Mouse (Mus musculus) brown adipose tissue, adult 24 weeks (tissue): Measurements from ENCODE around the gene Itga2. TPM values are rescaled to one million over a fixed set of nuclear protein-coding genes. Genes with fewer than 3 reads are reported as not detected.

ENCODE experiments used
- H3K27ac ChIP-seq: fragments of 200-500 bp; replicated peaks from 2 replicates; pipeline ENCODE4 v1.5.1; 2012; ENCODE audit warnings: low read depth, mild to moderate bottlenecking, low read length
- H3K4me1 ChIP-seq: fragments of 200-500 bp; 2 replicates; pipeline ENCODE4 v1.6.1; 2012; ENCODE audit warnings: low read length, mixed read lengths; ENCODE audit not compliant: control insufficient read depth, insufficient read depth, insufficient read length
- H3K4me3 ChIP-seq: fragments of 200-500 bp; 2 replicates; pipeline ENCODE4 v1.5.1; 2012; ENCODE audit warnings: low read depth, mild to moderate bottlenecking, low read length, moderate library complexity; ENCODE audit not compliant: insufficient read depth
- polyA plus RNA-seq: library from polyadenylated mRNA; stranded (reverse); fragments of >200 nt; gene quantifications from 2 replicates; pipeline ENCODE4 v1.2.4, GENCODE M21; 2012; ENCODE audit not compliant: missing spikeins, insufficient read depth, insufficient read length

The Itga2 gene
- polyA plus RNA-seq, 1 experiment: 0.20 TPM

DNA sequence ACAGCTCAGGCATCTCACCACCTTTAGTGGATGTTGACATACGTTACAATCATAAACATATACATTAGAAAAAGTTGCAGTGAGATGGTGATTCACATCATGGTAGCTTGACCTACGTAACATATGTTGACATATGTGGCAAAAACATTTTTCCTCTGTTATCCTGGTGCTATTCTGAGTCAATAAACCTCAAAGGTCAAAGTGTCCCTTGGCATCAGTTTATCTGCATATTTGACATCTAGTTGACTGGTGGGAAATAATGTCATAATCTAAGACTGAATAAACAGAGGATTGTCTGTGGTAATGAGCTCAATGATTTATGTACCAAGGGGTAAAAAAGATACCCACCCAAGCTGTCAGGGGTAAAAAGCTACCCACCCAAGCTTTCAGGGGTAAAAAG is 78.7 kb downstream of the Itga2 start:
- no peak overlapping the region for H3K4me3 ChIP-seq
- H3K4me1 ChIP-seq: no peaks in the 10 kb centered on the region
- no peak overlapping the region for H3K27ac ChIP-seq

DNA sequence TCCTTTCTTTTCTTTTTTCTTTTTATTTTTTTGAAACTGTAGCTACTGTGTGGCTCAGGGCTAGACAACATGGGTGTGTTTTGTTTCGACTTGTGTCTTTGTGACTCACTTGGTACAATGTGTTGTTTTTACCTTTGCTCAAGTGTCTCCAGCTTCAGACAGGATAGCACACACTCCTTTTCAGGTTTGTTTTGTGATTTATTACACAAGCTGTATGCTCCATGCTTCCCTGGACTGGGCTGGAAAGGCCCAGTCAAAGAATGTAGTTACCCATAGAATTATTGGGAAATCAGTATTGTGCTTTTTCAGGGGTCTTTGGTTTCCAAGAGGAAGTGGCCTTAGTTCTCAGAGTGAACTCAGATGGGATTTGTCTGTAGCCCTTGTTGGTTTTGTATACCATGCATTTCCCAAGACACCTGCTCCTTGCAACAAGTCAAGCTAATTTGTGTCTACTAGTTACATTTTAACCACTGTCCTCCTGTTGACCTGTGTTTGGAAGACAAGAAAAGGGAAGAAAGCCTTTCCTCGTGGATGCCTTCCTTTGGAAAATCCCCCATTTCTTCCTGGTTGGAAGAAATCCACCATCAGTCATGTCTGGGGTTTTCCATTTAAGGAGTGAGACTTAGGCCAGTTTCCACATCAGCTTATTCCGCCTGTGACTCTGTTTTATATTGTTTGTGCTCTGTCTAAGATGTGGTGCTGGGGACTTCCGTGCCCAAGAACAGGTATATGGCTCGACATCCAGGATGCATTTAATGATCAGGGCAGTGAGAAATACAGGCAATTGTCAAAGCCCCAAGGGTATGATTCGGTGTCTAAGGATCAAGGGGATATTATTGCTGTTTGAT is 79.4 kb downstream of the Itga2 start:
- H3K4me1 ChIP-seq: no peaks in the 10 kb centered on the region
- no peak overlapping the region for H3K27ac ChIP-seq
- H3K4me3 ChIP-seq: no peak overlapping the region

DNA sequence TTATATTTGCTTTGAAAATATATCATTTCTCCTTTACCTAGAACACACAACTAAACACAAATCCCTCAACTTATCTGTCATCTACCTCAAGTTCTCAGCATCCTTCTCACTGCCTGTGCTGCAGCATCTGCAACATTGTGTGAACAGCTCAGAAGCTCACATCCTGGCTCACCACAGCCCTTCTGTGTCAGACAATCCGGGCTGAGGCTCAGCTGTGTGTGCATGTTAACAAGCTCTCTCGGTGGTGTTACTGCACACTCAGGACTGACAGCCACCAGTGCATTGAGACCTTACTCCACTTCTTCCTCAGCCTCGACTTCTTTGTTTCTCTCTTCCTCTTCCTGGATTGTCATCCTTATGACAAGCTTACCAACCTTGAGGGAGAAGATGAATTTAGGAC is 83.0 kb downstream of the Itga2 start:
- H3K27ac ChIP-seq: no peak overlapping the region
- no peaks in the 10 kb centered on the region; the same call in 1 of the 2 replicates for H3K4me1 ChIP-seq
- no peak overlapping the region for H3K4me3 ChIP-seq

DNA sequence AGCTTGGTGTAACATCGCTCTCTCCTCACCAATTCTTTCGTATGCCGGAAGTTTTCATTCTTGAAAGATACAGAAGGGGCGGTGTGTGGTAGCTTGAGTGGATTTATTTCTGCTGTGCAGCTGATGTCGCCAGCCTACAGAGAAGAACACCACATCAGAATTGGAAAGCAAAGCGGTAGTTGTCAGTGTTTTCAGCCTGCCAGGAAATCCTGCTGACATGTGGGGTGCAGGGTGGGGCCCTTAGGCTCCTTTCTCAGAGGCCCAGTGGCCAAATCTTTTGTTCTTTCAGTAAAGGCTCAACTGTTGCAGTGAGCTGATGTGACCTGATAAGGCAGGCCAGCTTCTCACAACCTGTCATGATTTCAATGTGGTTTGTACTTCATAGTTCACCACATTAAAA is 86.1 kb downstream of the Itga2 start:
- Histone ChIP-seq H3K4me1 (no peaks in the 10 kb centered on the region; the same call in 1 of the 2 replicates), H3K4me3 (no peak overlapping the region), H3K27ac (no peak overlapping the region)

DNA sequence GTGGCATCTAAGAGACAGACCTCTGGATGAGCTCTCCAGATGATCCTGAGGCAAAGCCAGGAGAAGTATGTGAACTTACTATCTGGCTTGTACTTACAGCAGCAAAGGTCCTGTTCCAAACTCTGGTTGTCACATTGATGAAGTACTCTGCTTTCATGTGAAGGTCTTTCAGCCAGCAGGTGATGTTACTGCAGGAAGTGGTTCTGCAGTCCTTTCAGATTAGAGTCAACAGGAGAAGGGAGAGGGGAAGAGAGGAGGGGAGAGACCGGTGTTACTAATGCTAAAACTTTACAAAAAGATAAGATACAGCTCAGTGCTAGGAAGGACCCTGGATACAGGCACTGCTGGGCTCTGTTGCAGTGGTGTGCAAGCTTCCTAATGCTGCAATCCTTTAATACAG is 88.6 kb downstream of the Itga2 start:
- Histone ChIP-seq H3K27ac (no peak overlapping the region), H3K4me1 (no peaks in the 10 kb centered on the region; the same call in 1 of the 2 replicates), H3K4me3 (no peak overlapping the region)

DNA sequence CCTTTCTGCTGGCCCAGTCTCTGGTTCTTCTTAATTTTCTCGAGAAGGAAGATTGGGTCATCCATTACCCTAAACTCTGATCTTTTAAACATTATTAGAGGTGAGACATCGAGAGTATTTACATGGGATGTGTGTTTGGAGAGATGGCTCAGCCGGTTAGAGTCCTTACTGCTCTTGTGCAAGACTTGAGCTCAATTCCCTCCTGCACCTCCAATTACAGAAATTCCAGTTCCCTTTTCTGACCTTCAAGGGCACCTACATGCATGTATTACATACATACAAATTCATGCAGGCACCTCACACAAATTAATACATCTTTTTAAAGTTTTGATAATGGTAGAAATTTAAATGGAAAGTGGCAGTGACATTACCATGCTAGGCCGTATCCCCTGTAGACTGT is 91.4 kb downstream of the Itga2 start:
- no peaks in the 10 kb centered on the region for H3K4me1 ChIP-seq
- no peak overlapping the region for H3K4me3 ChIP-seq
- H3K27ac ChIP-seq: no peak overlapping the region

DNA sequence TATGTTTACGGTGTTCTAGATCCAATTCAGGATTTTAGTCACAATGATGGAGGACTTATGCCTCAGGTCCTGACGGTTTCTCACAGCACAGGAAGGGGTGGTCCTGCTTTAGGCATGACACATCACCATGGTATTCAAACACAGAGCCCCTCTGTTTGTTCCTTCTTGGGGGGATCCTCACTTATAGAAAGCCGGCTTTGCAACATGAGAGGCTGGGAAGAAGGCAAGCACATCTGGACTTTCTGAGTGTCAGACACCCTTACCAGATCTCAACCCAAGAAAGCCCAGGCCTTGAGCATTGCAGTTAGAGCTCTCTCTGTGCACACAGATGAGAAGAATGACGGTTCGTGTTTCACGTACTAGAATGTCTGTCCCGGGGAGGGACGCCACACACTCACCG is 92.8 kb downstream of the Itga2 start:
- Histone ChIP-seq H3K27ac (no peak overlapping the region), H3K4me3 (no peak overlapping the region), H3K4me1 (0 out of 2 replicates have a peak, but pooled peaks cover 2% of the 10 kb centered on the region)

DNA sequence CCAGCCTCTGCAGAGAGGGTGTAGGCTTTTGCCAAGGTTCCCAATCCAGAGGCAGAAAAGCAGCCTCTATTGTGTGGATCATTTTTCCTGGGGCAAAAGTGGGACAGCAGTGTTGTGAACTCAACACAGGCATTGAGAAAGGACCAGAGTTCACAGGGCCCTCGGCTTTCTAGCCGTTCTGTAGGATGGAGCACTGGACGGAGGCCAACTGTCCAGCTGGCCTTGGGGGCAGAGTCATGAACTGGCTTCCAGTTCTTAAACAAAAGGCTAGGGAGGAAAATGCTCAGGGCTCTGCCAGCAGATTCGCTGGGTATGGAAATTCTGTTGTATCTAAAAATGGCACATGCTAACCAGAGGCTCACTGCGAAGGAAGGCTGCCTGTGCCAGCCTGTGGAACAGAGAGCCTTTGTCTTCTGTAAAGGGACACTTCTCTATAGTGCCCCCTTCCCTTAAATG is 93.3 kb downstream of the Itga2 start:
- H3K27ac ChIP-seq: no peak overlapping the region
- H3K4me3 ChIP-seq: no peak overlapping the region
- 0 out of 2 replicates have a peak, but pooled peaks cover 2% of the 10 kb centered on the region for H3K4me1 ChIP-seq

DNA sequence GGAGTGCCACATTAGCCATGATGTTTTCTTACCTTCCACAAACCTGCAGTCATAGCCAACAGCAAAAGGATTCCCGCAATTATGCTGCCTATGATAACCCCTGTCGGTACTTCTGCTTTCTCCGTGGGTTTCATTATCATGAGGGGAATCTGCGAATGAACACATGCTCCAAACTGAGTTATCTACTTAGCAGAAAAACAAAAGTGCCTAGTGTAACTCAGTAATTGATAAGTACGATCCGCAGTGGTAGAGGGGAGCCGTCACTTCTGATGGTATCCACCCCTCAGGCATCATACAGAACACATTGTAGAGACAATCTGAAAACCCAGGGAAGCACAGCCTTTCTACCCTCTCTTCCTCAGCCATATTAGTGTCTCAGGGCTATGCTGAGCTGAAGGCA is 94.8 kb downstream of the Itga2 start:
- H3K27ac ChIP-seq: no peak overlapping the region
- H3K4me1 ChIP-seq: 0 out of 2 replicates have a peak, but pooled peaks cover 2% of the 10 kb centered on the region
- no peak overlapping the region for H3K4me3 ChIP-seq

DNA sequence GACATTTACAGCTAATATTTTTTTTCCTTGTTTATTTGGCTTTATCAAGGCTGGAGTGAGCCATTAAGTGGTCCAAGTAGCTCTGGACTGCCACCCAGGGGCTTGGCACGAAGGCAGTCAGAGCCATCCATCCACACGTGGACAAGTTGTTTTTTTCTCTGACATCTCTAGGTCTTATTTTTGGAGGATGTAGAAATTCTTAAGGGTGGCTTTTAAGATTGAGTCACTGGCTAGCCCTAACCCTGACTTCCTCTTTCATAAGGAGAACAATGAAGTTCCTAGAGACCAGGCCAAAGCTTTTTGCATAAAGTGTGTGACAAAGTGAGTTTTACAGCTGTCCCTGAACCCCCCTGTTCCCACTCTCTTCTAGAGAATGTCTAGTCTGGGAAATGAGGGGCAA is 97.3 kb downstream of the Itga2 start:
- Histone ChIP-seq H3K27ac (peak overlapping the region; percentile 39), H3K4me1 (0 out of 2 replicates have a peak, but pooled peaks cover 2% of the 10 kb centered on the region), H3K4me3 (no peak overlapping the region)

DNA sequence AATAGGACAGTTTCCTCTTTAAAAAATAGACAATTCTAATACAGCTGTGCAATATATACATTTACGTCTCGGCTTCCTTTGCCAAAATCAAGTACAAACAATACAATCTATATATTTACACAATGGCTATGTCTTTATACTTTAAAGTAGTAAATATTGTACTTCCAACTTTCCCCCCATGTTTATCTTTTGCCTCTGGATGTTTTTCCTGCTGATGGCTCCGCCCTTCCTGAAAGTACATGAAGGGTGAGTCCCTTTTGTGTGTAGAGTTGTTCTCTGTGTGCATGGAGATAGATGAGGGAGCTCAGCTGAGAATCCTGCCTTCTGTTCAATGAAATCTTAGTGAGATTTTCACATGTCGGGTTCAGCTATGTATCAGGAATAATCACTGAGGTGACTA is 98.5 kb downstream of the Itga2 start:
- Histone ChIP-seq H3K27ac (no peak overlapping the region), H3K4me1 (0 out of 2 replicates have a peak, but pooled peaks cover 2% of the 10 kb centered on the region), H3K4me3 (no peak overlapping the region)

DNA sequence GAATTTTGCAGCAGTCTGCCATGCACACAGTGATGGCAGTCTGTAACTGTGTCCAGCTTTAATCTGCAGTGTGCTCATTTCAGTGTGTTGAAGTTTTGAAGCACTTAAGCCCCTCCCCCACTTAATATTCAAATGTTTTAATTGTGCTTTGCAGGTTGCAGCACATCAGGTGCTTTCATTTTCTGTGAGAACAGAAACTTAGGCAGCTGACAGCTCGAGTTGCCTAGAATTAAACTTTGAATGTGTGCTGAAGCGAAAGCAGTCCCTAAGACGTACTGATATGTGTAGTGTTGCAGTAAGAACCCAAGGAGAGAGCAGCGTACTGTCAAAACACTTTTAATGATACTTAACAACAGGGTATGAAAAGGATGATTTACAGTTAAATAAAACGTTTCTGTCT is 99.1 kb downstream of the Itga2 start:
- no peak overlapping the region for H3K27ac ChIP-seq
- H3K4me1 ChIP-seq: 0 out of 2 replicates have a peak, but pooled peaks cover 2% of the 10 kb centered on the region

DNA sequence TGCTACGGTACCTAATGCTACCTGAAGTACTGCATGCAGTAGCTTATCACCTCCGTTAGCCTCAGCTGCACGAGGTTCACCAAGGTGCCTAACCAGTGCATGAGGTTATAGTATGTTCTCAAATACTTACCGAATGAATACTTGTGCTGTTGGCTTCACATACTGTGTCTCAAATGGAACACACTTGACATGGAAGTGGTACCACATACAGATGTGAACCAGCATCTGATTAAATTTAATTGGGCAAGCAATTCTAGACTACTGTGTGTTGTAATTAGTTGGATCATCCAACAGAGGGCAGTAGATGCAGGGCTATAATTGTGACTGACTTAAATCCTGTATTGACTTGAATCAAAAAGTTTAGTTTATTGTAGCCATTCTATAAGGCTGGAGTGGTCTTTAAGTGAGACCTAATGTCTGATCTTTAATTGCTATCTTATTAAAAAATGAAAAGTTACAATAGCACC is 100.5 kb downstream of the Itga2 start:
- no peak overlapping the region for H3K4me3 ChIP-seq
- H3K4me1 ChIP-seq: 0 out of 2 replicates have a peak, but pooled peaks cover 2% of the 10 kb centered on the region
- no peak overlapping the region for H3K27ac ChIP-seq

More for the DNA sequence above, 99.1 kb downstream of the Itga2 start:
- no peak overlapping the region for H3K4me3 ChIP-seq

DNA sequence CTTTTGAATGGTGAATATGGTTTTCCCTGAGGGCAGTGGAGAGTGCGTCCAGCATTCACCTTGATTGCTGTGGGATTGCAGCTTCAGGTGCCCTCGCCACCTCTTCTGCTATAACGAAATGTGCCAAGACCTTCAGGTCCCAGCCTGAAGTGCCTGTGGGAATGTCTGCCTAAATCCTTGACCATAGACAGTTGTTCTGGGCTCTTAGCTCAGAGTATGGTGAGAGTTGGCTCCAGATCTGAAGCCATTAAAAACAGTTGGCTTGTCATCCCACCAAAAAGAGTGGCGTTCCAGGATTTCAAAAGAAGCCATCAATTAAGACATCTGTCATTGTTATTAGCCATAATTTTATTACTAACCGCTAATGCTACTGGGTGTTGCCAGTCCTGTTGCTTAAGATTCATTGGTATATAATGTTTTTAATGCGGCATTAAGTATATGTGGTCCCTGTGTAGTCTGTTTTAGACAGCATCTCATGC is 106.5 kb downstream of the Itga2 start:
- H3K4me1 ChIP-seq: no peaks in the 10 kb centered on the region
- no peak overlapping the region for H3K4me3 ChIP-seq
- no peak overlapping the region for H3K27ac ChIP-seq

DNA sequence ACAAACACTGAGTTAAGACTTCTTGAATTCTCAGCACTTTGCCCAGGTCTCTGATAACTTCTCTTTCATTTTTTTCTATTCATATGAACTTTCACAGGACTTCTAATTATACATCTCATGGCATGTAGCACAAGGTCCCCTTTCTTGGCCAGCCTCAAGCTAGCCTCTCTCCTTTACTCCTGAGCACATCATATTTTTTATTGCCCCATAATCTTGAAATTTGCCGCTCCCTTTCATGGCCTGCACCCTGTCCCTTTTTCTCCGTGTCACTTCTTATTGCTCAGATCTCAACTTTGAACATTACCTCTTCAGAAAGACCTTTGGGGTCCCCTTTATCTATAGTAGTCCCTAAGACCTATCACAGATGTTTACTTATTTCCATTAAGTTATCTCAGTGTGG is 109.0 kb downstream of the Itga2 start:
- no peak overlapping the region for H3K27ac ChIP-seq
- no peak overlapping the region for H3K4me3 ChIP-seq
- H3K4me1 ChIP-seq: peaks cover 2% of the 10 kb centered on the region; the same call in 1 of the 2 replicates

DNA sequence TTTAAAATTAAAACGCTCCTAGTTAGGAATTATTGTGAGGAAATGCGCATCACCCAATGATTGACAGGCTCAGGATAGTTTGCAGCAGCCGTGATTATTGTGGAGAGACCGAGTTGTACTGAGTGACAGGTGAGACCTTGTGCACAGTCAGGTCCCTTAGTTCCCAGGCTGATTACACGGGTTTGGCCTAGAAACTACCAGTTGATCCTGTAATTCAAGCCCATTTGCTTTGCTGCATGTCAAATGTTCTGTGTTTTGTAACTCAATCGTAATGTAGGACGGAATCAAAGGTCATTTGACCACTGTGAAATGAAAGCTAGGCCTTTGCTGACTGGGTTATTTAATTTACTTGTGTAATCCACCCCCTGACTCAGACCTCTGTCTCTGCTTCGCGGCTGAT is 113.4 kb downstream of the Itga2 start:
- H3K4me1 ChIP-seq: peaks cover 2% of the 10 kb centered on the region; the same call in 1 of the 2 replicates
- peak overlapping the region; percentile 84 for H3K27ac ChIP-seq
- H3K4me3 ChIP-seq: peak overlapping the region; percentile 73
